Mouse (Mus musculus): ENCODE data around the gene Cbr3.

Gene Cbr3

DNA sequence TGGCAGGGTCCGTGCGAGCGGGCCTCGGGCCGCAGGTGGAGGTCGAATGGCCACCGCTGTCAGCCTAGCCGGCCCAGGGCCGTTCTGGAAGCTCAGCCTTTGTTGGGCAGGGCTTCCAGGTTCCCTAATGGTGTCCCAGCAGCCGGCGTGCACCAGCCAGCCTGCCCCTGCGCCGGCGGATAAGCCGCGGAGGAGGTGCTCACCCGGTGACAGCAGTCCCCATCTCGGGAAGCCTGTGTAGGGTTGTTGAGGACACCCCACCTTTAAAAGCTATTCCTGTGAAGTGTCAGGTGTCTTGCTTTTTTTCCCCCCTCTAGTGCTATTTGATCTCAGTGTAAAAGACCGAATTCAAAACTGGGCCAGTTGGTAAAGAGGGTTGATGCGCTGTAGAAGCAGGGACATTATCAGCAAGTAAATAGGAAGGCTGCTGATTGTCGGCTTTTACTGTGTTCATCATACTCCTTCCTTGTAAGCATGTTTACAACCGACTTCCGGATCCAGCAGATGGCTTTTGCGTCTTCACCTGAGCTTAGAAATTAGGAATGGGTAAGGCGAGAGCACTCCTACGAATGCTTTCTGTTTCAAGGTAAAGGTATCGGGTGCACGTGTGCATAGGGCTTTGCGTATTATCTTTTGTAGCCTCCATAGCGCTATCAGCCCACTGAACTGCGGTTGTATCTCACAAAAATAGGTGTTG is 29.3 kb downstream of the Cbr3 start:
- no peak for DNase-seq

DNA sequence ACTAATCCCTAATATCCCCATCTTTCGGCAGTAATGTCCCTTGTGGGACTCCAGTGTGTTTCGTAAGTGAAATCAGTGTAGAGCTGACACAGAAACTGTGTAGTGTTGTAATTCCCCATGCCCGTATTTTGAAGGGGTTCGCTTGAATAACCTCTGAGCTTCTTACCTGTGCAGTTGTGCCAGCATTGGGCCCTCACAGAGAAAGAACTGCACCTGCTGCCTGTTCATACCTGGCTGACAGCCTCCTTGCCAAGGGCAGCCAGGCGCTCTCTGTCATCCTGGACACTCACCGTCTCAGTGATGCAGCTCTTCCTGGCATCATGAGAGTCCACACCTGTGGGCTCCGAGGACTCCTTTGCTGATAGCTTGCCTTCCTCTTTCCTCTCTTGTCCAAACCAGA is 30.0 kb downstream of the Cbr3 start:
- peak; percentile 71 for DNase-seq

DNA sequence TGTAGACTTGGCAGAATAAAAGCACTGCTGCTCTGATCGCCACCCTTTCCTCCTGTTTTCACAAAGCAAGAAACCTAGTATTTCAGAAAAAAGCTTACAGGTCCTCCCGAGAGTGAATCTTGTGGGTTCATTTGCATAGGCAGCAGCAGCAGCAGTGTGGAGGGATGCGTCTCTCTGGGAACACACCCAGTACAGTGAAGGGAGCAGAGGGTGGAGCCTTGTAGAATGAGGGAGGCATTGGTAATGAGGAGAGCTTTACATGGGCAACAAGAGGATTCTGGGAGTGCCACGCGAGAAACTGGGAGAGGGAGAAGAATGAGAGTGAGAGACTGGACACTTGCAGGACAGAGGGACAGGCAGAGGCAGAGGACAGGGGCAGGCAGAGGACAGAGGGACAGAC is 31.4 kb downstream of the Cbr3 start:
- peak; percentile 43 for DNase-seq

DNA sequence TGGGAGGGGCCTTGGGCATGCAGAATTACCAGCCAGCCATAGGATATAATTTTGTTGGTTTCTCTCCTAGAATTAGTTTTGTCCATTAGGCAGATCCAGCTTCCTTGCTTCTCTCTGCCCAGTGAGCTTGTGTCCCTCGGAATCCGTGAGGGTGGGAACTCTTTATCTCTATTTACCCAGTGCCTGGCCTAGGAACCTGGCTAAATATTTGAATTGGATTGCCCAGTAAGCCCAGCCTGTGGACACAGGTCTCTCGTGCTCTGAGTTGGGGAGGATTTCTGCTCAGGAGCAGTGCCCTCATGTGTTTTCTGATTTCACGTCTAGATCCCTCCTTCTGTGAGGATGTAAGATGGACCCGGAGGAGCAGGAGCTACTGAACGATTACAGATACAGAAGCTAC is 32.8 kb downstream of the Cbr3 start:
- DNase-seq, result peak; percentile 42

DNA sequence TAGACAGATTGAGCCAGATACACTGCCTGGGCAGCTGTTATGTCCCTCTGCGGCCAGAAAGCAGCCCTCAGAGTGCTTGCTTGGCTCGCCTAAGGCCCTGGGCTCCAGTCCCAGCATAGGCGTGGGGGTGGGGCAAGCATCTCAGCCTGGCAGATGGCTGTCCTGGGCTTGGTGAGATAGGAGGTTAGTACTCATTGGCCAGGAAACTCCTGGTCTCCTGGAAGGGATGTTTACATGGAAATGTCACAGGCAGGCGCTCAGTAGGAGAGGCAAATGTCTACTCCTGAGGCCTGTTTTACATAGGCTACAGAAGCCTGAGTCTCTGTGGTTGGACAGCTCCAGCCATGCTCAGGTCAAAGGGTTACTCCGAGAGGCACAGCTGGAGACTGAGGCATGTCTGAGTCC is 34.3 kb downstream of the Cbr3 start:
- DNase-seq, result peak; percentile 99

DNA sequence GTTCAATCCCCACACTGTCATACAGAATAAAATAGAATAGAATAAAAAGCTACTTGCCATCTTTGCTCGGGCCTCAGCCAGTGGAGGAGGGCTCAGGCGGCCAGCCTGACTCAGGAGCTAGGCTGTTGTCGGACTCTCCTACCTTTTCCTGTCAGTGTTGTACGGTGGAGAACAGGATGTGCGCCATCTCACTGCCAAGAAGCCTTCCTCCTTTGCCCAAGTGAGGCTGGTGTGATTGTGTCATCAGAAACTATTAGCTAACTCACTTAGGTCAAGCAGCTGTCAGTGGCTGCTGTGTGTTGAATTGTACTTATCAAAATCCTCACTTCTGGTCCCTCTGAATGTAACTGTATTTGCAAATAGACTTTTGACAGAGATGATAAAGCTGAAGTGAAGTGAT is 38.8 kb downstream of the Cbr3 start:
- no peak for DNase-seq

DNA sequence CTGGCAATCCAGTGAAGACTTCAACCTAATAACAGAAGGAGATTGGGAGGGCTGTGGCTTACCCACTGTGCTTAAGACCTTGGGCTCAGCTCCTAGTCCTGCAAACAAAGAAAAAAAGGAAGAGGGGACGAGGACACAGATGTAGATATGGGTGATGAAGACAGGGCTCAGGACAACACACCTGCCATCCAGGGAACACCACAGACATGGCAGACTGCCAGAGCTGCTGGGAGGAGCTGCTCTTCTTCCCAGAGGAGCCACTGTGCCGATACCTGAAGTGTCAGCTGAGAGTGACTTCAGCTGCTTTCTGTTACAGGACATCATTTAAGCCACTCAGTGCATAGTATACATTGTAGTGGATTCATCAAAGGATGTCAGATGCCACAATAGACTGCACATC is 39.5 kb downstream of the Cbr3 start:
- DNase-seq, result no peak

DNA sequence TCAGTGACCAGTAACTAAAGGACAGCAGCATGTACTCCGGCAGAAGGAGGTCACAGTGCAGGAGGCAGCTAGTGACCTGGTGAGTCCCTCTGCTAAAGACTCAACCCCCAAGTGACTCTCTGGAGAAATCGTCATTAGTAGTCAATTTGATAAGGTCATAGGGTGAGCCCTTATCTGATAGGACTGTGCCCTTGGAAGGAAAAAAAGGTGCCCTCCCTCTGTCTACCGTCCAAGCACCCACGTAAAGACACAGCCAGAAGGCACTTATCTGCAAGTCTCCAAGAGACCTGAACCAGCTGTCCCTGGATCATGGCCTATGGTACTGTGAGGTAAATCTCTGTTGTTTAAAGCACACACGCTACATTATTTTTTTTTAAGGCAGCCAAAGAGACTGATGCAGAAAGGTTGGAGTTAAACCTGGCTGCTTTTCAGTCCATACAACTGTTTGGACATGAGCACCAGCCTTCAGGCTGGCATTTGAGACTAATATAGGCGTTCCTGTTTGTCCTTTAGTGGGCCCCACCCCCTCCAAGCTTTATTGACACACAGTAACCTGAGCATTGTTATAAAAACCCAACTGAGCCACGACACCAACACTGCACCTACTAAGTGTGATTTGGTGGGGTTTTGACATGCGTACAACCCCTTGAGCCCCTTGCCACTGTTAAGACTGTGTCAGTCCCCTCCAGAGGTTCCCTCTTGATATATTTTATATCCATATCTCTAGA is 42.6 kb downstream of the Cbr3 start:
- no peak for DNase-seq

DNA sequence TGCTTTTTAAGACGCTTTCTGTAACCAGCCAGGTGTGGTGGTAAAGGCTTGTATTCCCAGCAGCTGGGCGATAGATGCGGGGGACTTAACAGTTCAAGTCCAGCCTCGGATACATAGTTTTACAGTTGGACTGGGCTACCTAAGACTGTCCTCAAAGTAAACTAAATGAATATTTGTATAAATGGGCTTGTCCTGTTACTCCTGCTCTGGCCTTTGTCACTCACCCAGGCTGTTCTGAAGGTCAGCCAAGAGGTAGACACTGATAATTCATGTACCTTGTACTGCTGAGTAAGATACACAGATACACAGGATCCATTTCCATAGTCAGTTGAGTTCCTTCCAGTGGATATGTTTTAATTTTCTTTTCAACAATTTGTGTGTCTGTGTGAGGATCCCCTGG is 43.2 kb downstream of the Cbr3 start:
- DNase-seq, result no peak

DNA sequence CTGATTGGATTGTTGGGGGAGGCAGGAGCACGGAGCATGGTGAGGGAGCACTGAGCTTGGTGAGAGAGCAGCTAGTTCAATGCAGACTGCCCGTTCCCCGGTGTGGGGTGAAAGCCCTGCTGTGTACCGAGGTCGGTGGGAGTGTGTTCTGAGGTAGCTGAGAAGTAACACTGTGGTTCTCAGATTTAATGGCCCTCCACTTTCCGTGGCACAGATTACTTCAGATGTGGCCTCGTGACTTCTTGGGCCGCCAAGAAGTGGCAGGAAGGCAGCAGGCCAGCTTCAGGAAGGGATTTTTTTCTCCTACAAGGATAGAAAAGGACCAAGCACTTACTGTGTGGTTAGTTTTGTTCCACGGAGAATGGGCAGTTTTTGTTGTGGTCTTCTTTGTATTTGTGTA is 45.7 kb downstream of the Cbr3 start:
- DNase-seq, result no peak

DNA sequence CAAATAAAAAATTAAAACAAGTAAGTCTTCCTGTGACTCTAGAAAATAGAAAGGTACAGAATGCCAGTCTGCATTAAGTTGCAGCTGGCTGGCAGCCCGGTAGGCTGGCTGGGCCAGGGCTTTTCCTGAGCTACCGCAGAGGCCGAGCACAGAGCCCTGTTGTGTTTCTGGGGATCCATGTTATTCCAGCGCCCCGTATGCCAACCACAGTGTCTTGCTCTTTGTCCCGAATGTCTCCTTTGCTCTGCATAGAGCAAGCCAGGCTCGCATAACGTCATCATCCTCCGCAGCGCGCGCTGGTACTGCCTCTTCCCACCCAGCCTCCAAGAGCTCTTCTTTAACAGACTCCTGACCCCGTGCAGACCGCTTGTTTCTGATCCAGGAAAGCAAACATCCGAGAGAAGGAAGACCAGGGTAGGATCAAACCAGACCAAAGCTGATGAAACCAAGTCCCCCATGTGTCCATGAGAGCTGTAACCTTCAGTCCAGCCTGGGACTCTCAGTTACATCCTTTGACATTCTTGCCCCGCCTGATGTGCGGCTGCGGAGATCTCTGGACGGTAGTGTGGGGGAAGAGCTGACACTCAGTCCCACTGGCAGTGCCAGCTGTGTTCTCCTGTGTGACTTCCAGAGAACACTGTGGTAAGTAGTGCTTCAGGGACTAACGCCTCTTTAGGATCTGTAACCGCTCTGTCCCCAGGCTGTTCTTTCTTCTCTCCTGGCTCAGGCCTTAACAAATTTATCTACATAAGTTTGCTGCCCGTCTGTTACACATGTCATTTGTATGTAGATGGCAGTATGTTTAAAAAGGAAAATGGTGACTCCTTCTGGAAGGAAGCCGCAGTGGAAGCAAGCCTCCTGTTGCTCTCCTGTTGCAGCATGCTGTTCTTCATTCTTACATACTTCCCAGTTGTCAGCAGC is 47.0 kb downstream of the Cbr3 start:
- peak; percentile 68 for DNase-seq

DNA sequence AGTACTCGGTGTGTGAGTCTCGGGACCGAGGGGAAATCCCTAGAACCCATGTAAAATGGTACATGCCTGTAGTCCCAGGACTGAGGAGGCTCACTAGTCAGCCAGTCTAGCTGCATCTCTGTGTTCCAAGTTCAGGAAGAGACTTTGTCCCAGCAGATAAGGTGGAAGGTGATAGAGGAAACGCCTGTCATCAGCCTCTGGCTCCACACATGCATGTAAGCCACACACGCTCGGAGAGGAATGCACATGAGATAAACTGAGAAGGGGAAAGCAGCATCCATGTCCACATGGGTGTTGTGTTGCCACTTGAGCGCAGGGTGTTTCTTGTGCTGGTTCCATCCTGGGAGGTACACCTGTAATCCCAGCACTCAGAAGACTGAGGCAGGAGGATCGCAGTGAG is 48.3 kb downstream of the Cbr3 start:
- no peak for DNase-seq

DNA sequence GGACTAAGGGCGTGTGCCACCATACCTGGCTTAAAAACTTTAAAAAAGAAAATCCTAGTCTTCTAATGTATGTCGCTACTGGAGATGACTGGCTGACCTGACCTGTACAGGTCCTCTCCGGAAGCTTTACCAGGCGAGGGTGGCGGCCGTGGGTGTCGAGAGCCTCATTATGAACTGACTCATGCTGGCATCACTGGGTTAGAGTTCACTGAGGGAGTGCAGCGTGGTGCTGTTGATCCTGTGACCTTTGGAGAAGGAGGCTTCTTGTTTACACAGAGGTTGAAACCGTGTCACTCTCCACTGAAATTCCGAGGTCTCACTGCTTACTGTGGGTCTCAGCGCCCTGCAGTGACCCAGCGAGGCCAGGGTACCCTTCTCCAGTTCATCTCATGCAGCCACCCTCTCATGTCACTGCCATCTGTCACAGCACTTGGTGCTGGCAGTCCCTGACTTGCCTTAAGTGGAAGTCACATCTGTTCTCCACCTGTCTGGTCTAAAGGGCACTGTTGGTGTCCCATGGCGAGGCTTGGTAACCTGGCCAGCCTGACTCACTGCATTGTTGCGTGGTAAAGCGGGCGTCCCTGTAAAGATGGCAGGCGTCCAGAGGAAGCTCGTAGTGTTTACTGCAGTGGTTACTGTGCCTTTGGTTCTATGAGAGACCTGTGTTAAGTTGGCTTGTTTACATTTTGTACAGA is 50.0 kb downstream of the Cbr3 start:
- DNase-seq, result peak; percentile 63

DNA sequence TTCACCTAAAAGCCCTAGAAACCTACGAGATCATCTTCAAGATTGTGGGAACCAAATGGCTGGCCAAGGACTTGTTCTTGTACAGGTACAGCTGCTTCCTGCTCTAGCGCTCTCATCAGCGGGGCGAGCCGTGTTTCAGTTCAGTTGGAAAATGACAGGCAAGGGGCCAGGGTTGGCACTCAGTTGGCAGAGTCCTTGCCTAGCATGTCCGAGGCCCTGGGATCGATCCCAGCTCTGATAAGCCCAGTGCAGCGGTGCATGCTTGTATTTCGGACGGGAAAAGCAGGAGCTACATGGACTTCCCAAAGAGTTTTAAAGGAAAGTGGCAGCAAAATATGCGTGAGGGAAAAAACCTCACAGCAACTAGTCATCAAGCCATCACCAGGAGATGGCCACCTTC is 56.2 kb downstream of the Cbr3 start:
- peak; percentile 19 for DNase-seq

Data from cerebellum, adult 9-10 months (tissue).